Mouse (Mus musculus): ENCODE results near the gene Maip1.

Gene Maip1

DNA sequence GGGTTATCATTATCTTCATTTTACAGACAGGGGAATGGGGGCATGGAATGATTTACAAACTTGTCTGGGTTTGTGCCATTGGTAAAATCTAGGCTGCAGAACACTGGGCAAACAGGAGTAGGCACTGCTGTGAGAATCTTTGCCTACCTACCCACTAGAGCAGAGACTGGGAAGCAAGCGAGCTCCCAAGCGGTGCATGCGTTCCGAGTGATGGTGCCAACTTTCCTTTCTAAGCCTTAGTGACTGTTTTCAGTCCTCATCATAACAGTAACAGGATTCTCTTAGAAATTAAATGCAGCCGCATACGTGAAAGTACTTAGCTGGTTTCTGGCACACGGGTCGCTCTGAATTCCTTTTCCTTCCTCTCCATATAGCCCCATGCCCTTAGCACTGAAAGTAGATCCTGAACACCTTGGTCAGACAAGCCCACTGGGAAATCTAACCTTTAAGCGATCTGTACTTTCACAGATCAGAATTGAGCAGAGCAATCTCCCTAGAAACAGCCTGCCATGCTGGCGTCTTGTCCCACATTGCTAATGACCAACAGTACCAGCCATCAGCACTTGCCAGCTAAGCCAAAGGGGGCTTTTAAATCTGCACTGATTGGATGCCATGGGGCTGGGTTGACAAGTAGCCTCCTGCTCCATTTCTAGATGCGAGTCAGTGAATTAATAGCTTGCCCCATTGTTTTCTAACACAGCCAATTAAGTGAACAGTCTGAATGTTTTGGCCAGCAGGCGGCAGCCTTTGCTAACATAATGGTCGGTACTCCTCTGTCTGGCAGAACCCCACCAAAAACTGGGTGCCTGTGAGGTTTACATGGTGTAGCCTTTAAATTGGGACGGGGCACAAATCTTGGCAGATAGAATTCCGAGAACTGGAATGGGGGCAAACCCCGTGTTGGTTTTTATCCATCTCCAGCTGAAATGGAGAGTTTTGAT lies 22.5 kb downstream of the Maip1 start:
- in situ Hi-C loops (cut with MboI, MseI), result loop anchor here (5.0 to 25.0 kb wide), 2 partner anchors 534 to 609 kb away; no protein-coding TSS in a partner anchor

GRCm38 (mm10) chr1:57429786-57430483 lies 23.8 kb downstream of the Maip1 start:
- in situ Hi-C loops (cut with MboI, MseI), result loop anchor here (5.0 to 25.0 kb wide), 3 partner anchors 532 to 845 kb away; partner anchors contain the start of gene Aox2

GRCm38 (mm10) chr1:57433141-57433540 lies 27.0 kb downstream of the Maip1 start:
- in situ Hi-C loops (cut with MboI, MseI), result loop anchor here (10.0 to 25.0 kb wide), 2 partner anchors 529 to 842 kb away; partner anchors contain the start of gene Aox2

DNA sequence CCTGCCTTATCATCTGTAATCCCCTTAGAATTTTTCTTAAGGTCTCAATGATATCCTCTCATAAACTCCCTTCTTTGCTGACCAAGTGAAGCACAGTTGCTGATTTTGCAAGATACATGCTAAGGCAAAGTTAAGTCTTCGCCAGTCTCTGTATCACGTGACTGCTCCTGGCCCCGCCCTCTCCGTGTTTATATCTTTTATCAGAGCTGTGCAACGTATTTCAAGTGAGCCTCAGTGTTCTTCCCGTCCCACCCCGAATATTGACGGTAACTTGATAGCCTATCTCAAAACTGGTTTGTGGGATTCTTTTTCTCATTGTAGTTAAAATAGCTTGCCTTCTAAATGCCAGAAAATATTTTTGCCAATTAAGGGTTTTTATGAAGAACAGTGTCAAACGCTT lies 30.3 kb downstream of the Maip1 start:
- in situ Hi-C loops (cut with MboI, MseI), result loop anchor here (10.0 to 25.0 kb wide), 2 partner anchors 526 to 838 kb away; partner anchors contain the start of gene Aox2

DNA sequence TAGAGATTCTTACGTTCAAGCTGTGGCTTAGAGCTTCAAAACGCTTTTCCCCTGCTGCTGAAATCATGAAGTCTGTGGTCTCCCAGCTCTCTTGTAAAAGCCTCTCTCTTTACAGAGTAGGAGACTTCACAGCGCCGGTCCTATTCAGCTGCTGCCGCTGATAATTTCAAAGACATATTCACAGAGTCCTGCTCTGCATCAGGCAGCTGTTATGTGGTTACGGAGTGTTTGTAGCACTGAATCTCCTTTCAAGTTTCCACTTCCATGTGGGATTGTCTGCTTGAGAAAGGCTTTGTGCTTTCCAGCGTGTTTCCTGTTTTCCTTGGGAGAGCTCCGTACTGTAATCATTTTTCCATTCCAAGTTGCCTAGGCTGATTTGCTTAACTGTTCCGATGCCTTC lies 30.8 kb downstream of the Maip1 start:
- in situ Hi-C loops (cut with MboI, MseI), result loop anchor here (10.0 to 25.0 kb wide), 2 partner anchors 525 to 838 kb away; partner anchors contain the start of gene Aox2

- in situ Hi-C loops (cut with MboI, MseI), result loop anchor here (10.0 to 25.0 kb wide), 2 partner anchors 523 to 836 kb away; partner anchors contain the start of gene Aox2
Observed at GRCm38 (mm10) chr1:57439026-57439425, 32.9 kb downstream of the Maip1 start.

DNA sequence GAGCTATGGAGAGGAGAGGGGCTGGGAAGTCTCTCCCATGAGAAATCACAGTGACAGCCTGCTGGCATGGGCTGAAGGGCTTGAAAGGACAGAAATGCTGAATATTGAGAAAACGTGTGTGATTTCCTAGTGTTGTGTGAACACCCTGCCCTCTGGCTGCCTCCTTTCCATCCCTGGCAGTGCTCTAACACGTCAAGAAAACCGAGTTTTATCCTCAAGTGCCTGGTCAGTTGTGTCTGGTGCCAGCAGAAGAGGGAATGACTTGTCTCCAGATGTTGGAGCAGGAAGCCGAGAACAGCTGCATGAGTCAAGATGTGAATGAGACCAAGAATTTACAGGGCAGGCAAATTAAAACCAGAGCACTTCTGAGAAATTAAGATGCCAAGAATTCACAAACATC lies 34.6 kb downstream of the Maip1 start:
- in situ Hi-C loops (cut with MboI, MseI), result loop anchor here (25.0 kb wide), 1 partner anchor 522 kb away; no protein-coding TSS in a partner anchor

DNA sequence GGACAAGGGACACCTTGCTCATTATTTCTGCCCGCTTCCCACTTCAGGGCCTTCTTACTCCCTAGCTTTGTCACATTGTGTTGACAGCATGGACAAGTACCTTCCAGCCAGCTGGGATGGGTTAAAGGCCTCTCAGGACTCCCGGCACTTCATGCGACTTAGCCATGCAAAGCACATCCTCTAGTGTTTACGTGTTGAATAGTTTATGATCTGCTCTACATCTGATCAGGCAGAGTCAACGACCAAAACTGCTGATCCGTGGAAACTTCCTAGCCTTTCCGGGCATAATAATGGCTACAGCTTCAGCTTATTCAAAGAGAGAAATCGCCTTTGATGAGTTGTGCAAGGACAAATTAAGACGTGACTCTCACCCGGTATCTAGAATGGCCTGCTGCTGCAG lies 39.6 kb downstream of the Maip1 start:
- in situ Hi-C loops (cut with MboI, MseI), result loop anchor here (25.0 kb wide), 1 partner anchor 517 kb away; no protein-coding TSS in a partner anchor

- in situ Hi-C loops (cut with MboI, MseI), result no loop called here
Observed at GRCm38 (mm10) chr1:57450241-57450640, 44.1 kb downstream of the Maip1 start.

GRCm38 (mm10) chr1:57460305-57460940 lies 54.3 kb downstream of the Maip1 start:
- in situ Hi-C loops (cut with MboI, MseI), result no loop called here

Data from T-helper 2 cell (primary cell).